Mouse (Mus musculus) layer of hippocampus, adult 2 months (tissue): ENCODE results near the gene Stxbp5. TPM values are rescaled to one million over a fixed set of nuclear protein-coding genes. Genes with fewer than 3 reads are reported as not detected.
"Not testable (repeated sequence)": the region's sequence is repeated elsewhere in the genome, so short reads cannot be mapped to it uniquely, and the experiment has no call there.

Experiments
- DNase-seq, 2 experiments: peaks; one replicate each; pipeline ENCODE4 v3.0.0; 2022; ENCODE audit warnings: low spot score in 2 of 2
- H3K27ac ChIP-seq: fragments of 200-600 bp; 2 replicates; pipeline ENCODE4 v1.8.1; 2022
- H3K4me3 ChIP-seq: fragments of 200-600 bp; 2 replicates; pipeline ENCODE4 v1.8.1; 2022; ENCODE audit warnings: mild to moderate bottlenecking
- CTCF ChIP-seq: fragments of 200-600 bp; conservative IDR thresholded peaks from 2 replicates; pipeline ENCODE4 v1.8.1; 2022; ENCODE audit warnings: antibody characterized with exemption, mild to moderate bottlenecking, moderate library complexity
- long read RNA-seq, 2 experiments: library from polyadenylated mRNA; stranded (forward); transcript quantifications; one replicate each; pipeline ENCODE4 v2.0.0; 2021; ENCODE audit warnings: borderline mapping rate in 2 of 2
- total RNA-seq, 2 experiments: library from RNA; stranded (reverse); gene quantifications; 2 replicates each; pipeline ENCODE4 v1.2.3; 2021

The Stxbp5 gene
- total RNA-seq = 100 to 1,000 TPM; 117 to 122 TPM
- long read RNA-seq, experiment 1, full-length matches to known transcripts = 10 of 21 reads
- long read RNA-seq, experiment 1, partial matches to known transcripts = 4 of 21 reads
- long read RNA-seq, experiment 1, other reads (novel, unspliced or antisense) = 7 of 21 reads
- long read RNA-seq, experiment 2, full-length matches to known transcripts = 14 of 31 reads
- long read RNA-seq, experiment 2, partial matches to known transcripts = 4 of 31 reads
- long read RNA-seq, experiment 2, other reads (novel, unspliced or antisense) = 13 of 31 reads

DNA sequence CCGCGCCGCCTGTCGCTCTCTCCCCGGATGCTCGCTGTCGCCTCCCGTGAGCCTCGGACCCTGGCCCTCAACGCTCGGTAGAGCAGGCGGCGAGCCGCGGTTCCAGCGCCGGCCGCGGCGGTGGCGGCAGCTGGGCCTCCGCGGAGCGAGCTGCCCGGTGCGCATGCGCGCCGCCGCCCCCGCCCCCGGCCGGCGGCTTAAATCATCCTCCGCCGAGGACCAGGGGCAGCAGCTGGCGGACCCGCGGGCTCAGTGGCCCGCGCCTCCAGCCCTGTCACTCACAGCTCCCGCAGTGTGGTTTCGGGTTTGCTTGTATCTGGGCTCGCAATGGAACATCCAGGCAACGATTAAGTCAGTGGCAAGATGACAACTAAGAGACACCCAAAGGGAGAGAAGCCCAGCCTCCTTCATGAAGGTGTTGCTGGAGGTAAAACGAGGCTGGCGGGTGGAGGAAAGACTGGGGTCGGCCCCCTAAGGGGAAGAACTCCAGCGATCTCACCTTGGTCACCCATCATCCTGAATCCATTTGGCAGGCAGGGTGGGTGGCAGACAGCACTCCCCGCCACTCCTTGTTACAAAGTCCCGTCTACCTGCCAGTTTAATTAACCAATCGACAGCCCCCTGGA lies at the start of gene Stxbp5:
TSS of gene Stxbp5 (minus strand) at position 9 of the 626 bp plus-strand sequence.
- Histone ChIP-seq H3K4me3 (peak within 1 kb of the TSS; percentile 94), H3K27ac (peak within 1 kb of the TSS; percentile 99)
- peak; percentile 68 to 79 for DNase-seq
- no peak for TF ChIP-seq CTCF

DNA sequence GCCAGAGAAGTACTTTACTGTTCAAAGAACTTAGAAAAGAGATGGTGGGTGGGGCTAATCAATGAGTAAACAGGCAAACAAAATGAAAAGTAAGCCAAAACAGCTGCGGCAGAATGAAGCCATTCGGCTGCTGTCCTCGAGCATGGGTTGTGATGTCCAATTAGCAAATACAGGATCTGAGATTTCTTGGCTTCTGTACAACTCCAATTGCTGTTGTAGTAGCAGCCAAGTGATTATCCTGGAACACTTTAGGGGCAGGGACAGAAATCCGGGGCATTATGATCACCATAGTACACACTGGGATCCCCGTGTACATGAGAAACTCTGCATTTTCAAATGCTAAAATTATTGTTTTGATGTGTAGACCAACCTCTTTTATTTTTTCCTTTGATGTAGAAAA lies 11.5 kb upstream of the Stxbp5 start:
- Histone ChIP-seq H3K27ac (no peak overlapping the region), H3K4me3 (no peak overlapping the region)
- TF ChIP-seq CTCF = no peak
- DNase-seq = no peak

DNA sequence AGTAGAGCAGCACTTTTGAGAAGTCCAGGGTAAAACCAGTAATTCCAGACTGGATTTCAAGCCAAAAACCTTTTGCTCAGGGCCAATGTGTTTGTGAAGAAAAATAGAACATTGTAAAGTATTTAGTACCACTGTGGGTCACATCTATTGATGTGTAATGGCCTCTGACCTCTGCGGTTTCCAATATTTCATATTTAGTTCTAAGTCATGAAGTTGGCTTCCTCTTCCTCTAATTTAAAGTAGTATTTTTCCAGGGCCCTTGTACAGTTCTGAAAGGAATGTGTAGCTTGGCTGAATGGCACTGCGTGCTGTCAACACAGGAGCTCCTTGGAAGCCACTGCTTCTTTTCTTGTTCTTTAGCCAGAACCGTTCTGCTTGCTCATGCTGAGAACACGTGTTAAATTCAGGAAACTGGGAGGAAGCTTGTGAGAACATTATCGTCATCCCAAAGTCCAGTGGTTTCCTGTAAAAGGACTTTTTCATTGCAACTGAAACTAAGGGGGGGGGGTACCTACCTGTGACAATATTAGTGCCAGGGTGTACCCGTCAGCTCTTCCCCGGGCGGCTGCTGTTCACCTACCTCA lies 7.1 kb upstream of the Stxbp5 start:
- TF ChIP-seq CTCF = no peak
- Histone ChIP-seq H3K27ac (no peak overlapping the region), H3K4me3 (no peak overlapping the region)
- no peak for DNase-seq

DNA sequence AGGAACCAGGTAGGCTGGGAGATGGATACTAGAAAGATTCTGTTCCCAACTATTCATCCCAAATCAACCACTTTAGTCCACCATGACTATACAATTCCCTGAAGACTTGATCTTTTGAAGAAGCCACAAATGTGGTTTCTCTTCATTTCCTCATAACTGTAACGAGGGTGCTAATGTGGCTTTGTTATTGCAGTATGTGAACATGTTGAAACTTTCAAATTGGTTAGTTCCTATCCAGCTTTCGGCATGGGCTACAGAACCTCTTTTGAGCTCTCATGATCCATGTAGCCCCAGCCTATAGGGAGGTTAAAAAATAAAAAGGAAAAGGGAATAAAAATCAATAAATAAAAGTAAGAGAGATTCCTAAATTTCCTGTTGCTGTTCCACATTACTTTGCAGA lies 6.6 kb upstream of the Stxbp5 start:
- H3K27ac ChIP-seq = no peak overlapping the region
- no peak for DNase-seq

DNA sequence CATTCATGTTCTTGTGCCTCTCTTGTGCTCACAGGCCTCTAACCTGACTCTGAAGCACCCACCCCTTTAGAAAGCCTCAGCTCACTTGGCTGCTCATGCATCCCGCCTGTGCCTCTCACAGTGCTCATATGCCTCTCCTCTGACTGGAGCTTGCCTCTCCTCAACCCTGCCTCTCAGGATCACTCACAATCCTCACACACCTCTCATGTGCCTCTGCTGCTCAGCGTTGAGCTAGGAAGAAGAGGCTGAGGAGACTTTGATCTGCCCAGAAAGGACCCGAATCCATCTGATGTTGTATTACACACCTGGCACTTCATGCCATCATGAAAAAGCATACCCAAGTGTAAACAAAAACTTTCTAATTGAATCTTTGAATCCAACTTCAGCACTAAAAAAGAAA lies 5.3 kb upstream of the Stxbp5 start:
- no peak for TF ChIP-seq CTCF

More for the DNA sequence above, 6.6 kb upstream of the Stxbp5 start:
- no peak overlapping the region for H3K4me3 ChIP-seq
- TF ChIP-seq CTCF = no peak

DNA sequence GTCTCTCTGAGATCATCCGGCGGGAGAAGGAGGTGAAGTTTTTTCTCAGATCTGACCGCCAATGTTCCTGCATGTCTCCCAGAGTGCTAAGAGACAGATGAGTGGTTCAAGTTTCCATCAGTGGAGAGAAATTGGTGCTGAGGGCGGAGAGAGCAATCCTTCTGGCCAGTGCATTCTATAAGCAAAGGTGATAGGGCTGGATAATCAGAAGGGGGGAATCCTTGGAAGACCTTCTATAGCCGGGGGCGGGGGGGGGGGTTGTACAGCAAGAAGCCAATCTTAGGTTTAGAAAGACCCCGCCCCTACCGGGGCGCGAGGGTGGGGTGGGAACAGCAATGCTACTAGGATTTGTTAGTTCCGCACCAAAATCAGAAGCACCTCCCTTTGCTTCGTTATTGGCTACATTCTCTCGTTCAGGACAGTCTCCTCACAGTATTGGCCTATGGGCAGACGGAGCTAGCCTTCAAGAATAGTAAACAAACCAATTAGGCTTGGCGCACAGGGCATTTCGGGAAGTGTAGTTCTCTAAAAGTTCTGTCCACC lies 889 bp upstream of the Stxbp5 start:
- peak overlapping the region; percentile 99 for H3K27ac ChIP-seq
- DNase-seq = peak; percentile 81 to 94
- peak overlapping the region; percentile 94 for H3K4me3 ChIP-seq
- peak; percentile 39; the same call in 1 of the 2 replicates for TF ChIP-seq CTCF

More for the DNA sequence above, 5.3 kb upstream of the Stxbp5 start:
- no peak overlapping the region for H3K4me3 ChIP-seq
- no peak for DNase-seq
- H3K27ac ChIP-seq = no peak overlapping the region

DNA sequence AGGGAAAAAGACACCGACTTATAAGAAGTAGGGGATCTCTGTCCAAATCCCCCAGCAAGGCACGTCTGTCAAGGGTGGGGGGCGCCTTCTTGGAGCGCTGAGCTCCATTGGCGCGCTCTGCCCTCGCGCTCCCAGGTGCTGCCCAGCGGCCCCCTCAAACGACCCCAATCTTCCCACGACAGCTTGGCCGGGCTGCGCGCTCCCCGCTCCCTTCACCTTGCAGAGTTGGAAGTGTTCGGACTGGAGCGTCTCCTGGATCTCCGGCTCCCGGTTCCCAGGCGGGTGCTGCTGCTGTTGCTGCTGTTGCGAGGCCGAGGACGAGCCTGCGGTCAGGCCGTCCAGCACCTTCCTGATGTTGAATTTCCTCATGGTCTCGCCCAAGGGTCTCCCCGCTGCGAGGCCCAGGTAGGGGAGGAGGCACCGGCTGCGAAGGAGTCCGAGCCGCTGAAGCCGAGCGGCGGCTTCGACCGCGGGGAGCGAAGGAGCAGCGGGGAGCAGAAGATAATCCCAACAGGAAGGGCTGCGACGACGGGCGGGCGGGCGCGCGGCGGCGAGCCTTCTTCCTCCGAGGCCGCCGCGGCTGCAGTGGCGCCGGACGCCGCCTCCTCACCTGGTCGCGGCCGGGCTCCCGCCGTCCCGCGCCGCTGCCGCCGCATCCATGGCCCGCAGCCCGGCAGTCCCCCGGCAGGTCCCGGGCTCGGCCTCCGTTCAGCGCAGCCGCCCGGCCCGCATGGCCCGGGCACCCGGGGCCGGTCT lies 386 bp downstream of the Stxbp5 start:
- TF ChIP-seq CTCF = no peak
- Histone ChIP-seq H3K4me3 (peak overlapping the region; percentile 94), H3K27ac (peak overlapping the region; percentile 99)
- no peak for DNase-seq

DNA sequence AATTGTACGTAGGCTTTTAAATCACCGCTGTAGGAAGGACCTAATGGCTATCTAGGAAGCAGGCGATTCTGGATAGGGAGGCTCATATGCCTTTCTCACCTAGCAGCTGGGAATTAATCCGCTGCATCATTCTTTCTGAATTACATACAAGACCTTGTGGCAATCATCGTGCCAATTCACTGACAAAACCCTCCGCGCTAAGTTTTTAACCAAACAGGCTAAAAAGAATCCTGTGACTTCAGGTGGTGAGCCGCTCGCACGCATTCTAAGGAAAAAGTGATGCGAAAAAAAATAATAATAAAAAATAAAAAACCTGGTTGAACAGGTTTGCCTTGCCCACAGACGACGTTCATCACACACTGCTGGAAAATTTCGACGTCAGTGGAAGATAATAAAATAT lies 1.1 kb downstream of the Stxbp5 start:
- no peak for DNase-seq
- no peak for TF ChIP-seq CTCF
- H3K4me3 ChIP-seq = peak overlapping the region; percentile 94
- H3K27ac ChIP-seq = peak overlapping the region; percentile 99

DNA sequence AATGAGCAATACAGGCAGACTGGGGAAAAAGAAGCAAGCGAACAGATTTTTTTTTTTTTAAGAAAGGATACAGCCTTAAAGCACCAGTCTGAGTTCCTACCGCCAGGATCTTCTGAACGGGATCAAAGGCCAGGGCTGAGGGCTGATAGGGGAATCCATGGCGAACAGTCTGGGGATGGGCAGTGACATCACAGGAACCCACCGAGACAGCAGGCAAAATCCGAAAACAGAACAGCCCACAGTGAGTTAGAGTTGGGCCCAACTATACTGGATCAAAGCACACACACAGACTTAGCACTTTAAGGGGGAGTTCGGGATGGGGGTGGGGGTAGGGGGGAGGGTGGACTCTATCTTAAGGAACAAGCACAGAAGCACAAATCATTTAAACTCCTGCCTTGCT lies 1.8 kb downstream of the Stxbp5 start:
- DNase-seq = no peak
- TF ChIP-seq CTCF = no peak
- Histone ChIP-seq H3K4me3 (peak overlapping the region; percentile 94), H3K27ac (peak overlapping the region; percentile 99)

DNA sequence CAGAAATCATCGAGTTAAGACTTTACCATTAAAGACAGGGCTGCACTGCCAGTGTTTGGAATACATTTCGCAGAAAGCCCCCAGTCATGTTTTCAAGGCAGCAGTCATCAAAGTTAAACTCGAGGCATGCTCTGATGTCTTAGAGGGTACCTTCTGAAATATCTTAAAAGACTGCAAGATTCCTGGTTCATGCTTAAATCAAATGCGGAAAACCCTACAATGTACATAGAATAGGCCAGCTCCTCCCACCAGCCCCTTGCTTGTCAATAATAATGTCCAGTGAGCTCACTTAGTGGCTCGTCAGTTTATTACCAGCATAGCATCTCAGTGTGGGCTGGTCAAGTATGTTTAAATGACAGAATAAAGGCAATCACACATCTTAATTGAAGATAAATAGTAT lies 3.0 kb downstream of the Stxbp5 start:
- DNase-seq = no peak
- peak overlapping the region; percentile 94 for H3K4me3 ChIP-seq
- TF ChIP-seq CTCF = no peak
- peak overlapping the region; percentile 46; the same call in 1 of the 2 replicates for H3K27ac ChIP-seq

DNA sequence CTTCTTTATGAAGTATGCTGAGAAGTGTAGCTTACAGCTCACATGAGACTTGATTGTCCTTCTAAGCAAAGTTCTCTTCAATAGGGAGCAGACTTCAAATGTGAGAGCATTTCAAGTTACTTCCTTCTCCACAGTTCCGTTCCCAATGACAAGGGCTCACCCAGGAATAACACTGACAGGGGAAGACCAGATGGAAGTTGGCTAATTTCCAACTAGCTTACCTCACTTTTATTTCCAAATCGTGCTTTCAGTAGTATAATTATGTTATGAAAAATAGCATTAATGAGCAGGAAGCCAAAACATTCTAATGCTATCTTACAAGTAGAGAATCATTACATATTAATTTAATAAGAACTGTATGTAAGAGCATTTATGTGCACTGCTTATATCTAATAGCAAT lies 7.3 kb downstream of the Stxbp5 start:
- TF ChIP-seq CTCF = no peak
- H3K27ac ChIP-seq = no peak overlapping the region
- DNase-seq = no peak
- no peak overlapping the region for H3K4me3 ChIP-seq

DNA sequence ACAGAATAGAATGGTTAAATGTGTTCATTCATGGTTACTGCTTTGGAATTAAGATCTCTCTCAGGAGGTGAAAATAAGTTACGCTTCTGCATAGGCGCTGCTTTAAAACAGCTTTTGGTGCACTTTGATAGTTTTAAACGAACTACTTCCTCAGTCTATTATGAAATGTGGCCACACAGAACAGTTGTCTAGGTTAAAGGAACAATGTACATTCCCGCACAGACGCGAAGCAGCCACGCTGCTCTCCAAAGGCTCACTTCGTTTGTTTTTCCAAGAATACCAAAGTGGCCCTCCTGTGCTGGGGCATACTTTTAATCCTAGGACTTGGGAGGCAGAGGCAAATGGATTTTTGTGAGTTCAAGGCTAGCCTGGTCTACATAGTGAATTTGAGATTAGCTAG lies 11.2 kb downstream of the Stxbp5 start:
- Histone ChIP-seq H3K27ac (no peak overlapping the region), H3K4me3 (no peak overlapping the region)
- no peak for TF ChIP-seq CTCF
- DNase-seq = no peak

DNA sequence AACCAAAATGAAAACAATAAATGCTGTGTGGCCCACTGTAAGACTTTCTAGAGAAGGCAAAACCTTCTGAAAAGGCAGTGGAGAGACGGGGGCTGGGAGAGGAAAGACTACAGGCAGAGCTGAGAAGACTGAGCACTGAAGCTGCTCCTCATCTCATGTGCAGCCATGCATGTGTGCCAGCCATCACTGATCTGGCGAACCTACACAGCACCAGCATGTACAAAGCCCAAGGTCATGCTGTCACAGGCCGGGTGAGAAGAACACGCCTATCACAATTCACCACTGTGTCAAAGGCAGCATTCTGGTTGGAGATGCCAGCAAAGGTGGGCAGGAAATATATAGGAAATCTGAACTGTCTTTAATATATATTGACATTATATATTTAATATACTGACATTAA lies 12.2 kb downstream of the Stxbp5 start:
- H3K27ac ChIP-seq = no peak overlapping the region
- H3K4me3 ChIP-seq = no peak overlapping the region
- DNase-seq = no peak
- no peak for TF ChIP-seq CTCF

DNA sequence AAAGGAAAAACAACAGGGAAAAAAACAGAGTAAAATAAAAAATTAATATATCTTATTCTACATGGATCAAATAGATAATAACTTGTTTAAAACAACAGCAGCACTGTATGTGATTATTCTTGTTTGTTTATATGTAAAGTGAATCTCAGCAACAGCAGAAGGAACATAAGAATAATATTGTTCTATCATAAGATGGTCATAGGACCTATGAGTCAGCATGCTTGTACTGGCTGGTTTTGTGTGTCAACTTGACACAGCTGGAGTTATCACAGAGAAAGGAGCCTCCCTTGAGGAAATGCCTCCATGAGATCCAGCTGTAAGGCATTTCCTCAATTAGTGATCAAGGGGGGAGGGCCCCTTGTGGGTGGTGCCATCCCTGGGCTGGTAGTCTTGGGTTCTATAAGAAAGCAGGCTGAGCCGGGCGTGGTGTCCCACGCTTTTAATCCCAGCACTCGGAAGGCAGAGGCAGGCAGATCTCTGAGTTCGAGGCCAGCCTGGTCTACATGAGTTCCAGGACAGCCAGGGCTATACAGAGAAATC lies 19.0 kb downstream of the Stxbp5 start:
- not testable (repeated sequence) for H3K27ac ChIP-seq

More for the DNA sequence above, 19.0 kb downstream of the Stxbp5 start:
- DNase-seq, H3K4me3 ChIP-seq: not testable (repeated sequence)
